Mouse (Mus musculus) brain, embryonic 14.5 days (tissue): Measurements from ENCODE around the gene Palld.

Experiments
- CTCF ChIP-seq: fragments of 200-500 bp; IDR thresholded peaks from 2 replicates; pipeline ENCODE4 v1.5.1; 2012; ENCODE audit warnings: inconsistent platforms, mild to moderate bottlenecking, moderate library complexity, borderline replicate concordance; ENCODE audit not compliant: insufficient read depth, insufficient read length; ENCODE audit errors: extremely low read depth
- POLR2A ChIP-seq: fragments of 200-500 bp; IDR thresholded peaks from 2 replicates; pipeline ENCODE4 v1.6.1; 2012; ENCODE audit warnings: mild to moderate bottlenecking, inconsistent platforms, borderline replicate concordance; ENCODE audit not compliant: poor library complexity, insufficient read depth, insufficient read length, severe bottlenecking; ENCODE audit errors: extremely low read depth

GRCm38 (mm10) chr8:61665021-61665420, 237.5 kb downstream of the Palld start:
- TF ChIP-seq CTCF (no peak), POLR2A (no peak)
